In genomic region chr2:71965476-71965875, GRCm38 (mm10) we compare ENCODE assay signal across 9 mouse cellular contexts. TPM values are rescaled to one million over a fixed set of nuclear protein-coding genes. Genes with fewer than 3 reads are reported as not detected.
A peak's percentile ranks its signal among the peaks of the same experiment; 100 is the strongest.
DNase-seq lines count a peak whose midpoint lies in the region; ATAC-seq and TF ChIP-seq lines count a peak whose summit lies in the region.
"Had no signal": no experiment of that assay in that cellular context is flagged by ENCODE, and none has a peak within 500 bp of the region (broad histone marks: within the 10 kb centered on the region; RNA-seq: fewer than 3 reads in every experiment).

No protein-coding gene starts in this region.

- no peaks in the 10 kb centered on the region for H3K9me3 ChIP-seq in neural tube, embryonic 15.5 days (replicated peaks)
- no peaks in the 10 kb centered on the region for H3K9me3 ChIP-seq in lung, embryonic 14.5 days (ENCODE audit: low read depth, low read length)
- no peaks in the 10 kb centered on the region for H3K9me3 ChIP-seq in midbrain, embryonic 16.5 days (replicated peaks; ENCODE audit: control insufficient read depth, low read length, poor library complexity, severe bottlenecking)
- H3K9me3 ChIP-seq: midbrain, embryonic 12.5 days had no signal

- H3K4me1 ChIP-seq in neural tube, embryonic 15.5 days = no peaks in the 10 kb centered on the region
- H3K4me1 ChIP-seq in lung, embryonic 14.5 days (ENCODE audit: insufficient read depth) = peaks cover 2% of the 10 kb centered on the region; the same call in 1 of the 2 replicates
- no peaks in the 10 kb centered on the region for H3K4me1 ChIP-seq in midbrain, embryonic 16.5 days (ENCODE audit: control insufficient read depth, insufficient read depth, low read length)

- H3K4me2 ChIP-seq in neural tube, embryonic 15.5 days = no peak overlapping the region
- H3K4me2 ChIP-seq in lung, embryonic 14.5 days = no peak overlapping the region
- no peak overlapping the region for H3K4me2 ChIP-seq in midbrain, embryonic 16.5 days (ENCODE audit: low read length)
- H3K4me2 ChIP-seq: midbrain, embryonic 12.5 days had no signal

- H3K36me3 ChIP-seq in neural tube, embryonic 15.5 days = no peaks in the 10 kb centered on the region
- H3K36me3 ChIP-seq in lung, embryonic 14.5 days (ENCODE audit: insufficient read depth) = no peaks in the 10 kb centered on the region
- no peaks in the 10 kb centered on the region for H3K36me3 ChIP-seq in midbrain, embryonic 16.5 days (ENCODE audit: control insufficient read depth, insufficient read depth, low read length)
- H3K36me3 ChIP-seq: midbrain, embryonic 12.5 days had no signal

- no peaks in the 10 kb centered on the region for H3K27me3 ChIP-seq in neural tube, embryonic 15.5 days (replicated peaks)
- H3K27me3 ChIP-seq in lung, embryonic 14.5 days (ENCODE audit: insufficient read depth, low read length) = no peaks in the 10 kb centered on the region
- H3K27me3 ChIP-seq in midbrain, embryonic 16.5 days (ENCODE audit: control insufficient read depth, insufficient read depth, low read depth, low read length) = no peaks in the 10 kb centered on the region
- H3K27me3 ChIP-seq: midbrain, embryonic 12.5 days had no signal

- TF ChIP-seq CTCF in lung, embryonic 14.5 days (IDR thresholded peaks at IDR 0.05; ENCODE audit: low read depth) = peak; percentile 69

- 0 out of 2 replicates have a peak, but pooled peaks have one; percentile 61 for ATAC-seq in cerebellum, adult (ENCODE audit: insufficient number of reproducible peaks, low FRiP score, low TSS enrichment)
- no peak for ATAC-seq in neural tube, embryonic 15.5 days (ENCODE audit: low FRiP score)
- ATAC-seq in lung, embryonic 14.5 days (ENCODE audit: insufficient read depth) = no peak
- ATAC-seq in midbrain, embryonic 16.5 days = no peak

- no peak overlapping the region for H3K9ac ChIP-seq in neural tube, embryonic 15.5 days (replicated peaks)
- H3K9ac ChIP-seq in lung, embryonic 14.5 days = no peak overlapping the region
- no peak overlapping the region for H3K9ac ChIP-seq in midbrain, embryonic 16.5 days (ENCODE audit: low read depth, low read length)
- H3K9ac ChIP-seq: midbrain, embryonic 12.5 days had no signal

- no peak overlapping the region for H3K27ac ChIP-seq in neural tube, embryonic 15.5 days (replicated peaks)
- no peak overlapping the region for H3K27ac ChIP-seq in lung, embryonic 14.5 days (ENCODE audit: low read depth)
- H3K27ac ChIP-seq in midbrain, embryonic 16.5 days (ENCODE audit: low read length) = no peak overlapping the region
- H3K27ac ChIP-seq: midbrain, embryonic 12.5 days had no signal

- 87% methylated on average over 4 of the region's 4 CpGs for WGBS in neural tube, embryonic 15.5 days
- 93% methylated on average over 4 of the region's 4 CpGs for WGBS in lung, embryonic 14.5 days
- 94% methylated on average over 4 of the region's 4 CpGs for WGBS in midbrain, embryonic 16.5 days

- H3K4me3 ChIP-seq in neural tube, embryonic 15.5 days (replicated peaks) = no peak overlapping the region
- no peak overlapping the region for H3K4me3 ChIP-seq in lung, embryonic 14.5 days (ENCODE audit: low read depth, low read length)
- H3K4me3 ChIP-seq in midbrain, embryonic 16.5 days (ENCODE audit: low read depth, low read length) = no peak overlapping the region
- H3K4me3 ChIP-seq: midbrain, embryonic 12.5 days had no signal

- DNase-seq in cerebellum, adult 11 months = no peak
- peak; percentile 25 for DNase-seq in neural tube, embryonic 10.5 days (ENCODE audit: extremely low spot score, low spot score)
- peak; percentile 60 for DNase-seq in cerebellum, adult 9-11 months
- DNase-seq in lung, embryonic 14.5 days = peak; percentile 48
- peak; percentile 61 for DNase-seq in thymus, postnatal 14 days

RNA-seq across cellular contexts. Expression of gene Rapgef4, which starts 15.6 kb away (rescaled TPM):
- 42.7 and 45.3 TPM in 2 replicates for polyA plus RNA-seq in neural tube, embryonic 15.5 days (2015; fragmentation: Nextera tagmentation; extraction: Ambion mirVana)
- 2.6 and 3.5 TPM in 2 replicates for polyA plus RNA-seq in lung, embryonic 14.5 days (2014; fragmentation: Nextera tagmentation; extraction: Ambion mirVana)
- polyA plus RNA-seq in midbrain, embryonic 16.5 days (2015; fragmentation: Nextera tagmentation; extraction: Ambion mirVana) = 36.8 and 40.2 TPM in 2 replicates
